Mouse (Mus musculus): ENCODE results near the gene Grip1.
A peak's percentile ranks its signal among the peaks of the same experiment; 100 is the strongest.

Gene Grip1

GRCm38 (mm10) chr10:119458991-119459390 lies 5.4 kb downstream of the Grip1 start:
- DNase-seq (ENCODE audit: low read depth, low spot score), result no peak

GRCm38 (mm10) chr10:119463345-119463744 lies 9.7 kb downstream of the Grip1 start:
- no peak for DNase-seq (ENCODE audit: low read depth, low spot score)

- no peak for DNase-seq (ENCODE audit: low read depth, low spot score)
Measured at GRCm38 (mm10) chr10:119463793-119464192, 10.2 kb downstream of the Grip1 start.

GRCm38 (mm10) chr10:119467976-119468375 lies 14.3 kb downstream of the Grip1 start:
- no peak for DNase-seq (ENCODE audit: low read depth, low spot score)

GRCm38 (mm10) chr10:119470096-119470495 lies 16.5 kb downstream of the Grip1 start:
- no peak for DNase-seq (ENCODE audit: low read depth, low spot score)

GRCm38 (mm10) chr10:119475166-119475565 lies 21.5 kb downstream of the Grip1 start:
- DNase-seq (ENCODE audit: low read depth, low spot score), result no peak

- peak; percentile 90 for DNase-seq (ENCODE audit: low read depth, low spot score)
Measured at GRCm38 (mm10) chr10:119477661-119478060, 24.0 kb downstream of the Grip1 start.

GRCm38 (mm10) chr10:119483068-119483705 lies 29.6 kb downstream of the Grip1 start:
- no peak for DNase-seq (ENCODE audit: low read depth, low spot score)

- peak; percentile 6 for DNase-seq (ENCODE audit: low read depth, low spot score)
Measured at GRCm38 (mm10) chr10:119483766-119484165, 30.1 kb downstream of the Grip1 start.

GRCm38 (mm10) chr10:119486936-119487335 lies 33.3 kb downstream of the Grip1 start:
- no peak for DNase-seq (ENCODE audit: low read depth, low spot score)

- DNase-seq (ENCODE audit: low read depth, low spot score), result no peak
Measured at GRCm38 (mm10) chr10:119490831-119491230, 37.2 kb downstream of the Grip1 start.

GRCm38 (mm10) chr10:119495317-119495716 lies 41.7 kb downstream of the Grip1 start:
- DNase-seq (ENCODE audit: low read depth, low spot score), result no peak

- DNase-seq (ENCODE audit: low read depth, low spot score), result peak; percentile 15
Measured at GRCm38 (mm10) chr10:119496221-119496620, 42.6 kb downstream of the Grip1 start.

- DNase-seq (ENCODE audit: low read depth, low spot score), result no peak
Measured at GRCm38 (mm10) chr10:119521686-119522085, 68.1 kb downstream of the Grip1 start.

- no peak for DNase-seq (ENCODE audit: low read depth, low spot score)
Measured at GRCm38 (mm10) chr10:119525730-119526129, 72.1 kb downstream of the Grip1 start.

- no peak for DNase-seq (ENCODE audit: low read depth, low spot score)
Measured at GRCm38 (mm10) chr10:119534852-119535251, 81.2 kb downstream of the Grip1 start.

- no peak for DNase-seq (ENCODE audit: low read depth, low spot score)
Measured at GRCm38 (mm10) chr10:119541655-119542054, 88.0 kb downstream of the Grip1 start.

- DNase-seq (ENCODE audit: low read depth, low spot score), result no peak
Measured at GRCm38 (mm10) chr10:119543771-119544170, 90.1 kb downstream of the Grip1 start.

GRCm38 (mm10) chr10:119544743-119545142 lies 91.1 kb downstream of the Grip1 start:
- no peak for DNase-seq (ENCODE audit: low read depth, low spot score)

- DNase-seq (ENCODE audit: low read depth, low spot score), result peak; percentile 76
Measured at GRCm38 (mm10) chr10:119547875-119548274, 94.2 kb downstream of the Grip1 start.

GRCm38 (mm10) chr10:119548774-119549173 lies 95.1 kb downstream of the Grip1 start:
- DNase-seq (ENCODE audit: low read depth, low spot score), result no peak

- no peak for DNase-seq (ENCODE audit: low read depth, low spot score)
Measured at GRCm38 (mm10) chr10:119550630-119551029, 97.0 kb downstream of the Grip1 start.

- DNase-seq (ENCODE audit: low read depth, low spot score), result no peak
Measured at GRCm38 (mm10) chr10:119556346-119556745, 102.7 kb downstream of the Grip1 start.

- DNase-seq (ENCODE audit: low read depth, low spot score), result no peak
Measured at GRCm38 (mm10) chr10:119558432-119558831, 104.8 kb downstream of the Grip1 start.
